Mouse (Mus musculus) NIH3T3 (cell line): ENCODE measurements around the gene Hepacam.

Experiments
- DNase-seq: peaks from one replicate; pipeline ENCODE4 v3.0.0-alpha.2; 2012; ENCODE audit warnings: low read depth

The Hepacam gene

DNA sequence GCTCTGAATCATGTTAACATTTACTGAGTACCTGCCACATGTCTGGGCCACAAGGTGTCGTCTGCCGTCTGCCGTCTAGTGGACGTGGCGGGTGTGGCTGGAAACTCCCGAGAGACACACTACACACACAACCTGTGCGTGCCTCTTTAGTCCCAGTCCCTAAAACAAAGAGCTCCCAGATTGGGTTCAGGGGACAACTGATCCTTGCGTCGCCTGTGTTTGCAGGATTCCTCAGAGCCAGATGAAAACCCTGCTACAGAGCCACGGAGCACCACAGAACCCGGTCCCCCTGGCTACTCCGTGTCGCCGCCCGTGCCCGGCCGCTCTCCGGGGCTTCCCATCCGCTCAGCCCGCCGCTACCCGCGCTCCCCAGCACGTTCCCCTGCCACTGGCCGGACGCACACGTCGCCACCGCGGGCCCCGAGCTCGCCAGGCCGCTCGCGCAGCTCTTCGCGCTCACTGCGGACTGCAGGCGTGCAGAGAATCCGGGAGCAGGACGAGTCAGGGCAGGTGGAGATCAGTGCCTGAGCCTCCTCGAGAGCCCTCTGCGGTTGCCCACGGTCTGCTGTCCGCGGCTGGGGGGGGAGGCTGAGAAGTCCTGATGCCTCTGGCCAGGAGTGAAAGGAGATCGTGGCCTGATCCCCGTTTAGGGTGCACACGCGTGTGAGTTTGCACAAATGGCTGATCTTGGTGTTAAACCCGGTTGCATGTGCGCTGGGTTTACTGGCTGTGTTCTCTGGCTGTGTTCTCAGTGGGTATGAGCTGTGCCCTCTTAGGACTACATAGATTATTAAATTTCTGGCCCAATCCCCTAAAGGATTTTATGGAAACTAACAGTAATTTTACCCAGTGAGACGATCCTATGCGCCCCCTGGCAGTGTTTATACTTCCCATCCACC lies 17.4 kb downstream of the Hepacam start:
- no peak for DNase-seq

DNA sequence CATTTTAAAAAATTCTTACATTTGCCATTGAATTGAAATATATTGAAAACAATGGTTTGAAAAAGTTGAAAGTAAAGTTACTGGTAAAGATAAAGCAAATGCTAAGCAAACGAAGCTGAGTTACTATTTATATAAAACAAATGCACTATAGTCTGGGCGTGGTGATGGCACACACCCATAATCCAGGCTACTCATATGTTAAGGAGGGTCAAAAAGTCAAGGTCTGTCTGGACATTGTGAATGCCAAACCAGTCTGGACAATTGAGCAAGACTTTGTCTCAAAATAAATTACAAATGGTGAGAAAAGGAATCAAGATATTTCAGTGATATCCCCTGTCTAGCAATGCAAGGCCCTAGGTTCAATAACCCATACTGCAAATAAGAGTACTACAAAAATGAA lies 23.7 kb downstream of the Hepacam start:
- no peak for DNase-seq

DNA sequence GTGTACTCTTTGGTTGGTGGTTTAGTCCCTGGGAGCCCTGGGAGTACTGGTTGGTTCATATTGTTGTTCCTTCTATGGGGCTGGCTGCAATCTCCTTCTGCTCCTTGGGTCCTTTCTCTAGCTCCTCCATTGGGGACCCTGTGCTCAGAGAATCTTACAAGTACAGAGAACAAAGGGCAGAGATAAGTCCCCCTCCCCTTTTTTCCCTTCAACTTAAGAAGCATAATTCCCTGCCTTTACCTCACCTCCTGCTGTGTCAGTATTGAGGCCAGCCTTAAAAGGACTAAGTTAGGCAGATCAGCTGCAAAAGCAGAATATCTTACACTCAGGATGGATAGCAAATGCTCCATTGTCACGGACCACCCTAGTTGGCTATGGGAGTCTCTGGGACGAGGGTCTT lies 24.9 kb downstream of the Hepacam start:
- DNase-seq, result no peak

GRCm38 (mm10) chr9:37393482-37394131 lies 26.5 kb downstream of the Hepacam start:
- no peak for DNase-seq

DNA sequence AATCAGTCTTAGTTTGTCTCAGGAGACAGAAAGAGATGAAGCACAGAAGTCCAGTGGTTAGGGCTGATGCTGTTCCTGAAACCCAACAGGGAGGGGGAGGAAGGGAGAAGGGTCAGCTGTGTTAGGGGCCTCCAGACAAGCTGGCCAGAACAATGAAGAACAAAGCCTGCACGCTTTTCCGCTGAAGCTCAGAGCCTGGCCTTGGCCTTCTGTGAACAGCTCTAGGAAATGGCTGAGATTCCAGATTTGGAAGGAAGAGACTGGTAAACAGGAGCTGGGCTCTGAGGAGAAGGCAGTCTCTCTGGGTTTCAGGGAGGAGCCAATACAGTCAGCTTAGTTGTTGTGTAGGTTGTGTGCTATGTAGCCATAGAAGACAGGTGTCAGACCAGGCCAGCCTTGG lies 33.4 kb downstream of the Hepacam start:
- DNase-seq, result no peak

GRCm38 (mm10) chr9:37401802-37402201 lies 34.7 kb downstream of the Hepacam start, which contains the start of gene Robo4:
Gene Robo4 (plus strand): TSS chr9:37401897.
- no peak for DNase-seq

GRCm38 (mm10) chr9:37402501-37402900 lies 35.4 kb downstream of the Hepacam start:
- no peak for DNase-seq

GRCm38 (mm10) chr9:37403011-37403410 lies 35.9 kb downstream of the Hepacam start:
- DNase-seq, result no peak

DNA sequence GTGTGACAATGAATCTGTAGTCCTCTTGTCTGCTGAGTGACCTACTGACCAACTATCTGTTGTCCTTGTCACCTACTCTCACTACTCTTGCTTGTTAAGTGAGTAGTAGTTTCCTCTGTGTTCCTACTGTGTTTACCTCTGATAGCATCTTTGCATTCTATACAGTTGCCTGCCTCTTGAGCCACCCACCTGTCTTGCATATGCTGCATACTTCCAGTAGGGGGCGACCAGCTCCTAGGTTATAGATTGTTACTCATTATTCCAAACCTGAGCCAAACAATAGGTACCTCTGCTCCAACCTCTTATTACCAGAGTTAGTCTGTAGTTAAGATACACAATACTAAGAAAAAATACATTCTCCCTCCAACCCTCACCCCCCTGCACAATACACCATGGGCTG lies 39.2 kb downstream of the Hepacam start:
- peak; percentile 51 for DNase-seq

GRCm38 (mm10) chr9:37407850-37408502 lies 40.8 kb downstream of the Hepacam start:
- no peak for DNase-seq

DNA sequence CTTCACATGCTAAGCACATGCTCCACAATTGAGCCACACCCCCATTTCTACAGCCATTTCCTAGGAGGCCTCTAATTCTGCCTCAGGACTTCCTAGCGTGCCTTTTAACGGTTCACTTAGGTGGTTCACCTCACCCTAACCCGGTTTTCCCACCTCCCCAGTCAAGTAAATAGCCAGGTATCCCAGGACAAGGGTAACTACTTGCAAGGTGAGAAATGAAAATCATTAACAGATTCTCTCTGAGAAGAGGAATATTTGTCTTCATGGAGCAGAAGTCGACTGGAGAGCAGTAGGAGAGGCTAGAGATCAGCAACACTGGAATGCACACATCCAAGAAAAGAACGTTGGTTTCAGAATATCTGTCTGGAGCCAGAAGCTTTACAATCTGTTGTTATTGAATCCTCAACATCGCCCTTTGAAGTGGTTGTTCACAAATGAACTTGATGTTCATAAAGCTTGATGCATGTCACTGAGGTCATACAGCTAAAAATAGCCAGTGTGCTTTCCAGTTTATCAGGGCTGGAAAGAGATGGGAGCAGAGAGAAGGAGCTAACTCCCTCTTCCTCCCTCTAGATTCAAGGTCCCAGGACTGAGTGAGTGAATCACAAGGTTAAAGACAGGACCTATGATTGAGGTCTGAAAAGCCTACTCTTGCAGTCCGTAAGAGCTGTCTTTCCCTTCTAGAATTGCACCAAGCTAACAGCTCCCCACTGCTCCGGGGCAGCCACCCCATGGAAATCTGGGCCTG lies 42.7 kb downstream of the Hepacam start:
- no peak for DNase-seq

GRCm38 (mm10) chr9:37412989-37413388 lies 45.8 kb downstream of the Hepacam start:
- DNase-seq, result no peak

DNA sequence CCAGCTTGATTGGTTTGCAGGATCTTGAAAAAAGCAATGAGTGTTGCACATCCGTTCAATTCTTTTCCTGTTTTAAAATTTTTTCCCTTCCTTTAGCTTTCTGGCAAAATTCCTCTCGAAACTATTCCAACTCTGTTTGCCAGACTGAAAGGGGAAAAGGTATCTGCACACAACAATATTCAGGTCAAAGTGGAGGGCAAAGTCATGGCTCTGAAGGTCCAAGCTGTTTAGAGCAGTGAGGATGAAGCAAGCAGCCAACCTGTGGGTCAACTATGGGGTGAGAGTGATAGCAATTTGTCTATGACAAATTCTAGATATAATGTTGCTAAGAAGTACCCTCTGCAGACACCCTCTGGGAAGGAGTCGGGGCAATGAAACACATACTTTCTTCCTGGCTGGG lies 47.5 kb downstream of the Hepacam start:
- no peak for DNase-seq

DNA sequence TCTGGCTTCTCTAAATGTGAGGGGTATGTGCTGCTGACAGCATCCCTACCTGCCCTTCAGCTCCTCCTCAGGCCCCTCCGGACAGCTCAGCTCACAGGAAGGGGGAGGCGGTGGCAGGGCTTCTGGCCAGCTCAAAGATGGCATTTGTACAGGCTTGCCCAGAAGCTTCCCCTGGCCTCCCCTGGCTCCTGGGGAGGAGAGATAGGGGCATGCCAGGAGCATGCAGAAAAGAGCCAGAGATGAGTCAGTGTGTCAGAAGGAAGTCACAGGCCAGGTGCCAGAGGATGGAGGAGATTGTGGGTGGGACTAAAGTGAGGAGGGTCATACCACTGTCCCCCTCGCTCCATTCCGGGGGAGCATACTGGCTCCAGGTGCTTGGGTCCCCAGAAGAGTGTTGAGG lies 51.6 kb downstream of the Hepacam start:
- no peak for DNase-seq

GRCm38 (mm10) chr9:37420676-37421075 lies 53.5 kb downstream of the Hepacam start:
- DNase-seq, result no peak

DNA sequence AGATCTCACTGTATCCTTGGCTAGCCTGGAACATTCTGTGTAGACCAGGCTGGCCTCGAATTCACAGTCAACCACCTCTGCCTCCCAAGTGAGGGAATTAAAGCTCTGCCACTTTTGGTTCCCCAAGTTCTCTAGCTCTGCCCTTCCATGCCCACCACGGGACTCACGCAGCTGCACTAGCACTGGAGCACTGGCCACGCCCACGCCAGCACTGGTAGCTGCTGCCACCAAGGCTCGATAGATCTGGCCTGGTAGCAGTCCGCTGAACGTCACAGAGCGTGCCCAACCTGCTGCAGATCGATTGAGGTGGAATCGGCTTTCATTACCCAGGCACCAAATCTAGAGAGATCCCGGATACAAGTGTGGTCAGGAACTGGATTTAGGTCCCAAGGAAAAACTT lies 54.1 kb downstream of the Hepacam start:
- DNase-seq, result no peak

DNA sequence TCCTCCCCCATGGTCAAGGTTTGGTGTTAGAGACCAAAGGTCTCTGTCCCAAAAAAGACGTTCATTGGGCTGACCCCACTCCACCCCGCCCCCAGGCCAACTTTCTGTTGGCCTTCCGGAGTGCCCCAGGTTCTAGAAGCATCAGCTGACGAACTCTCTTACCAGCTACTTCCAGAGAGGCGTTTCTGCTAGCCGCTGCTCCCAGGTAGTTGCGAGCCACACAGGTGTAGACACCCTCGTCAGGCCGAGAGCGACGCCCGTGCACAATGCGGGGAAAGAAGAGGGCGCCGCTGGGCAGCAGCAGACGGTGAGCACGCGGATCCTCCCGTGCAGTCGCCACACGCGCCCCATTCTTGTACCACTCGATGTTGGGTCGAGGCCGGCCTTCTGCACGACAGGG lies 62.2 kb downstream of the Hepacam start:
- DNase-seq, result no peak

- DNase-seq, result peak; percentile 91
Measured at GRCm38 (mm10) chr9:37430582-37430981, 63.4 kb downstream of the Hepacam start.

DNA sequence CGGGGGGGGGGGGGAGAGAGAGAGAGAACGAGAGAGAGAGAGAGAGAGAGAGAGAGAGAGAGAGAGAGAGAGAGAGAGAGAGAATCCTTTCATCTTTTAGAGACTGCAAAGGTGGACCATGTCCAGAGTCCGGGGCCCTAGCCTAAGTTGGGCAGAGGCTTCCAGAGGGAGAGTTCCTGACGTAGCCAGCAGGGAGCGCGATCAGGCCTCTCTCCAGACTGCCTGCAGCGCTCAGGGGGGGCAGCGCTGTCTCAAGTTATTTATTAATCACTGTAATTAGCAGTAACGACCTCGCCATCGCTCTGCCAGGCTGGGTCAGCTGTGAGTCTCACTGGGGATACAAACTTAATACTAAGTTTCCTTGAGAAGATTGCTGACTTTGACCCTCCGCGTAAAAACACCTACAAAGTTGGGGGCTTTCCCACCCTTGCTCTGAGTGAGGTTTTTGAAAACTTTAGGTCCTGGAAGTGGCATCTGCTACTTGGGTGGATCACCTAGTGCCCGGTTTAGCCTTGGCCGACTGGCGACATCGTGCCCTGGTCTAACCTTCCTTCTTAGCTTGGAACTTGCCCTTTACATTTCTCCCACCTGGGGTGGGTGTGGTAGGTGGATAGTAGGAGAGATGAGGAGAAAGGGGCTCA lies 65.0 kb downstream of the Hepacam start:
- peak; percentile 49 for DNase-seq

- no peak for DNase-seq
Measured at GRCm38 (mm10) chr9:37432720-37433421, 65.7 kb downstream of the Hepacam start, which contains the start of gene Robo3. Gene Robo3 (minus strand): TSS chr9:37433246.
